25 mouse cellular contexts compared by ENCODE assay signal in the genomic region with DNA sequence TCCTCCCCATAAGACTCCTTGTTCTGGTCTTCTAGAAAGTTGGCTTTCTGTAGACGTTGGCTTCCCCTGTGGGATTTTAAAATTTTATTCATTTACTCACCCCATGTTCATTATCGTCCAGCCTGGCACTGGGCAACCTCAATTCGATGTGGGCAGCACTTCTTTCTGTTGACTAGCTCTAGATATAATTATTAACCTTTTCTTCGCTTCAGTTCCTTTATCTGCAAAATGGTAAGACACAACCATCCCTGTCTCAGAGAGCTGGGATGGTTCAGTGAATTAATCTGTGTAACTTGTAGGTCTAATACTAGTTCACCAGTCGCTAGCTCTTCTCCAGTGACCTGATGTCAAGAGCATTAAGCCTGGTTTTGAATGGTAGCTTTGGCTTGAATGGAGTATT.
"Had no signal": no experiment of that assay in that cellular context is flagged by ENCODE, and none has a peak within 500 bp of the region (broad histone marks: within the 10 kb centered on the region; RNA-seq: fewer than 3 reads in every experiment).

No protein-coding gene starts in this region.

- H3K9me3 ChIP-seq: hindbrain, embryonic 10.5 days; hindbrain, embryonic 12.5 days; intestine, embryonic 15.5 days; limb, embryonic 10.5 days; limb, embryonic 12.5 days; liver, embryonic 13.5 days; liver, embryonic 15.5 days had no signal

- H3K4me3 ChIP-seq: gastrocnemius, adult 2 months; heart, adult 2 months; hindbrain, embryonic 10.5 days; hindbrain, embryonic 12.5 days; intestine, embryonic 15.5 days; layer of hippocampus, adult 2 months; left cerebral cortex, adult 2 months; limb, embryonic 10.5 days; limb, embryonic 12.5 days; liver, embryonic 13.5 days; liver, embryonic 15.5 days had no signal

- H3K9ac ChIP-seq: hindbrain, embryonic 12.5 days; hindbrain, embryonic 14.5 days; intestine, embryonic 15.5 days; limb, embryonic 12.5 days; liver, embryonic 13.5 days; liver, embryonic 15.5 days; liver, postnatal 0 days had no signal

- DNase-seq: gastrocnemius, adult 2 months; gastrocnemius, postnatal 10 days; gastrocnemius, postnatal 25 days; heart, adult 2 months; heart, postnatal 10 days; heart, postnatal 4 days; kidney, postnatal 25 days; liver; liver, embryonic 13.5 days; liver, postnatal 0 days; lung, adult 2 months had no signal

- ATAC-seq: inflammation-experienced regulatory T-cells, adult 6 months; intestine, embryonic 15.5 days; intestine, postnatal 0 days; liver, postnatal 0 days had no signal

- H3K27ac ChIP-seq: gastrocnemius, adult 2 months; heart, adult 2 months; hindbrain, embryonic 10.5 days; hindbrain, embryonic 12.5 days; hindbrain, embryonic 14.5 days; intestine, embryonic 15.5 days; kidney, postnatal 0 days; layer of hippocampus, adult 2 months; left cerebral cortex, adult 2 months; limb, embryonic 10.5 days; limb, embryonic 12.5 days; liver, embryonic 13.5 days; liver, embryonic 15.5 days had no signal

- H3K4me1 ChIP-seq: intestine, embryonic 15.5 days; liver, embryonic 13.5 days; liver, embryonic 15.5 days had no signal

- H3K4me2 ChIP-seq: heart, embryonic 11.5 days; hindbrain, embryonic 12.5 days; hindbrain, embryonic 14.5 days; intestine, embryonic 15.5 days; limb, embryonic 12.5 days; liver, embryonic 11.5 days; liver, embryonic 13.5 days; liver, embryonic 15.5 days had no signal

- H3K36me3 ChIP-seq: hindbrain, embryonic 10.5 days; hindbrain, embryonic 12.5 days; intestine, embryonic 15.5 days; limb, embryonic 10.5 days; limb, embryonic 12.5 days; liver, embryonic 13.5 days; liver, embryonic 15.5 days had no signal

- H3K27me3 ChIP-seq: hindbrain, embryonic 12.5 days; intestine, embryonic 15.5 days; limb, embryonic 12.5 days; liver, embryonic 13.5 days; liver, embryonic 15.5 days had no signal
